Mouse (Mus musculus): Measurements from ENCODE around the gene Zfp617. TPM values are rescaled to one million over a fixed set of nuclear protein-coding genes. Genes with fewer than 3 reads are reported as not detected.
"Not testable (repeated sequence)": the region's sequence is repeated elsewhere in the genome, so short reads cannot be mapped to it uniquely, and the experiment has no call there.

Gene Zfp617
- polyA plus RNA-seq, 1 experiment from 2014 or later = 29.9 TPM

- Histone ChIP-seq H3K4me3 (ENCODE audit: low read depth, low read length) (no peak overlapping the region), H3K9me3 (ENCODE audit: control insufficient read depth, low read depth, low read length) (no peaks in the 10 kb centered on the region), H3K27me3 (ENCODE audit: control insufficient read depth, insufficient read depth, low read length) (no peaks in the 10 kb centered on the region), H3K9ac (replicated peaks; ENCODE audit: low read depth, low read length) (no peak overlapping the region), H3K27ac (ENCODE audit: low read length) (no peak overlapping the region), H3K4me1 (ENCODE audit: control insufficient read depth, insufficient read depth, low read length) (0 out of 2 replicates have a peak, but pooled peaks cover 2% of the 10 kb centered on the region), H3K36me3 (ENCODE audit: control insufficient read depth, insufficient read depth, low read length) (no peaks in the 10 kb centered on the region), H3K4me2 (replicated peaks; ENCODE audit: low read depth, low read length) (no peak overlapping the region)
- WGBS = 89% methylated on average over 5 of the region's 5 CpGs
- ATAC-seq (ENCODE audit: insufficient number of reproducible peaks, insufficient read depth, low FRiP score, low read depth) = no peak
These were observed 40.2 kb downstream of the Zfp617 start for GRCm38 (mm10) chr8:71948624-71949023.

- Histone ChIP-seq H3K4me3 (ENCODE audit: low read depth, low read length) (peak within 1 kb of the TSS; percentile 74), H3K27me3 (ENCODE audit: control insufficient read depth, insufficient read depth, low read length) (no peaks in the 10 kb centered on the region), H3K36me3 (ENCODE audit: control insufficient read depth, insufficient read depth, low read length) (no peaks in the 10 kb centered on the region), H3K9ac (replicated peaks; ENCODE audit: low read depth, low read length) (peak within 1 kb of the TSS; percentile 85), H3K27ac (ENCODE audit: low read length) (peak within 1 kb of the TSS; percentile 81), H3K4me1 (ENCODE audit: control insufficient read depth, insufficient read depth, low read length) (0 out of 2 replicates have a peak, but pooled peaks cover 2% of the 10 kb centered on the region), H3K9me3 (ENCODE audit: control insufficient read depth, low read depth, low read length) (peaks cover 8% of the 10 kb centered on the region; the same call in 1 of the 2 replicates), H3K4me2 (replicated peaks; ENCODE audit: low read depth, low read length) (peak within 1 kb of the TSS; percentile 71)
- WGBS = 3% methylated on average over 34 of the region's 34 CpGs
- peak; percentile 100 for ATAC-seq (ENCODE audit: insufficient number of reproducible peaks, insufficient read depth, low FRiP score, low read depth)
These were observed 42.2 kb downstream of the Zfp617 start, which contains the start of gene Zfp961 for GRCm38 (mm10) chr8:71950482-71951221. TSS of gene Zfp961 (plus strand) at chr8:71951038.

- H3K4me2 ChIP-seq (replicated peaks; ENCODE audit: low read depth, low read length) = peak overlapping the region; percentile 71
- no peaks in the 10 kb centered on the region for H3K36me3 ChIP-seq (ENCODE audit: control insufficient read depth, insufficient read depth, low read length)
- H3K27ac ChIP-seq (ENCODE audit: low read length) = peak overlapping the region; percentile 81; the same call in 1 of the 2 replicates
- H3K9me3 ChIP-seq (ENCODE audit: control insufficient read depth, low read depth, low read length) = peaks cover 8% of the 10 kb centered on the region; the same call in 1 of the 2 replicates
- H3K4me1 ChIP-seq (ENCODE audit: control insufficient read depth, insufficient read depth, low read length) = 0 out of 2 replicates have a peak, but pooled peaks cover 2% of the 10 kb centered on the region
- H3K4me3 ChIP-seq (ENCODE audit: low read depth, low read length) = peak overlapping the region; percentile 74
- 27% methylated on average over 13 of the region's 14 CpGs for WGBS
- ATAC-seq (ENCODE audit: insufficient number of reproducible peaks, insufficient read depth, low FRiP score, low read depth) = no peak
- H3K9ac ChIP-seq (replicated peaks; ENCODE audit: low read depth, low read length) = peak overlapping the region; percentile 85
- no peaks in the 10 kb centered on the region for H3K27me3 ChIP-seq (ENCODE audit: control insufficient read depth, insufficient read depth, low read length)
These were observed 43.2 kb downstream of the Zfp617 start for GRCm38 (mm10) chr8:71951436-71952161.

GRCm38 (mm10) chr8:71952489-71952888, 44.1 kb downstream of the Zfp617 start:
- Histone ChIP-seq H3K9ac (replicated peaks; ENCODE audit: low read depth, low read length) (no peak overlapping the region), H3K27ac (ENCODE audit: low read length) (no peak overlapping the region), H3K4me3 (ENCODE audit: low read depth, low read length) (no peak overlapping the region), H3K4me1 (ENCODE audit: control insufficient read depth, insufficient read depth, low read length) (0 out of 2 replicates have a peak, but pooled peaks cover 2% of the 10 kb centered on the region), H3K36me3 (ENCODE audit: control insufficient read depth, insufficient read depth, low read length) (no peaks in the 10 kb centered on the region), H3K9me3 (ENCODE audit: control insufficient read depth, low read depth, low read length) (peaks cover 8% of the 10 kb centered on the region; the same call in 1 of the 2 replicates), H3K27me3 (ENCODE audit: control insufficient read depth, insufficient read depth, low read length) (no peaks in the 10 kb centered on the region), H3K4me2 (replicated peaks; ENCODE audit: low read depth, low read length) (no peak overlapping the region; the same call in 1 of the 2 replicates)
- WGBS = 87% methylated on average over 1 of the region's 1 CpGs
- no peak for ATAC-seq (ENCODE audit: insufficient number of reproducible peaks, insufficient read depth, low FRiP score, low read depth)

- not testable (repeated sequence) for H3K27me3 ChIP-seq (ENCODE audit: control insufficient read depth, insufficient read depth, low read length); H3K4me2 ChIP-seq (replicated peaks; ENCODE audit: low read depth, low read length); ATAC-seq (ENCODE audit: insufficient number of reproducible peaks, insufficient read depth, low FRiP score, low read depth); H3K9ac ChIP-seq (replicated peaks; ENCODE audit: low read depth, low read length); H3K4me3 ChIP-seq (ENCODE audit: low read depth, low read length); H3K4me1 ChIP-seq (ENCODE audit: control insufficient read depth, insufficient read depth, low read length); H3K27ac ChIP-seq (ENCODE audit: low read length); H3K9me3 ChIP-seq (ENCODE audit: control insufficient read depth, low read depth, low read length); H3K36me3 ChIP-seq (ENCODE audit: control insufficient read depth, insufficient read depth, low read length)
- 91% methylated on average over 16 of the region's 16 CpGs for WGBS
These were observed 44.7 kb downstream of the Zfp617 start for GRCm38 (mm10) chr8:71952961-71953700.

- Histone ChIP-seq H3K4me3 (ENCODE audit: low read depth, low read length) (no peak overlapping the region), H3K4me1 (ENCODE audit: control insufficient read depth, insufficient read depth, low read length) (0 out of 2 replicates have a peak, but pooled peaks cover 2% of the 10 kb centered on the region), H3K4me2 (replicated peaks; ENCODE audit: low read depth, low read length) (no peak overlapping the region), H3K36me3 (ENCODE audit: control insufficient read depth, insufficient read depth, low read length) (no peaks in the 10 kb centered on the region), H3K9me3 (ENCODE audit: control insufficient read depth, low read depth, low read length) (peaks cover 8% of the 10 kb centered on the region; the same call in 1 of the 2 replicates), H3K27ac (ENCODE audit: low read length) (no peak overlapping the region), H3K27me3 (ENCODE audit: control insufficient read depth, insufficient read depth, low read length) (no peaks in the 10 kb centered on the region), H3K9ac (replicated peaks; ENCODE audit: low read depth, low read length) (no peak overlapping the region)
- no peak for ATAC-seq (ENCODE audit: insufficient number of reproducible peaks, insufficient read depth, low FRiP score, low read depth)
- WGBS = 97% methylated on average over 9 of the region's 9 CpGs
These were observed 46.2 kb downstream of the Zfp617 start for GRCm38 (mm10) chr8:71954666-71955065.

GRCm38 (mm10) chr8:71960483-71960882, 52.0 kb downstream of the Zfp617 start:
- peaks cover 5% of the 10 kb centered on the region; the same call in 1 of the 2 replicates for H3K9me3 ChIP-seq (ENCODE audit: control insufficient read depth, low read depth, low read length)
- H3K36me3 ChIP-seq (ENCODE audit: control insufficient read depth, insufficient read depth, low read length) = peaks cover 2% of the 10 kb centered on the region
- no peak overlapping the region for H3K27ac ChIP-seq (ENCODE audit: low read length)
- H3K4me1 ChIP-seq (ENCODE audit: control insufficient read depth, insufficient read depth, low read length) = no peaks in the 10 kb centered on the region
- no peak overlapping the region for H3K9ac ChIP-seq (replicated peaks; ENCODE audit: low read depth, low read length)
- no peak for ATAC-seq (ENCODE audit: insufficient number of reproducible peaks, insufficient read depth, low FRiP score, low read depth)
- no peaks in the 10 kb centered on the region for H3K27me3 ChIP-seq (ENCODE audit: control insufficient read depth, insufficient read depth, low read length)
- H3K4me3 ChIP-seq (ENCODE audit: low read depth, low read length) = no peak overlapping the region
- no peak overlapping the region for H3K4me2 ChIP-seq (replicated peaks; ENCODE audit: low read depth, low read length)

GRCm38 (mm10) chr8:71961796-71962195, 53.4 kb downstream of the Zfp617 start:
- peaks cover 9% of the 10 kb centered on the region for H3K36me3 ChIP-seq (ENCODE audit: control insufficient read depth, insufficient read depth, low read length)
- 84% methylated on average over 5 of the region's 5 CpGs for WGBS

More at GRCm38 (mm10) chr8:71961796-71962195, 53.4 kb downstream of the Zfp617 start:
- ATAC-seq (ENCODE audit: insufficient number of reproducible peaks, insufficient read depth, low FRiP score, low read depth) = no peak
- Histone ChIP-seq H3K27ac (ENCODE audit: low read length) (no peak overlapping the region), H3K4me3 (ENCODE audit: low read depth, low read length) (no peak overlapping the region), H3K9me3 (ENCODE audit: control insufficient read depth, low read depth, low read length) (peaks cover 8% of the 10 kb centered on the region; the same call in 1 of the 2 replicates), H3K9ac (replicated peaks; ENCODE audit: low read depth, low read length) (no peak overlapping the region), H3K27me3 (ENCODE audit: control insufficient read depth, insufficient read depth, low read length) (no peaks in the 10 kb centered on the region), H3K4me1 (ENCODE audit: control insufficient read depth, insufficient read depth, low read length) (no peaks in the 10 kb centered on the region), H3K4me2 (replicated peaks; ENCODE audit: low read depth, low read length) (no peak overlapping the region)
